Mouse (Mus musculus): ENCODE results near the gene Zkscan5. TPM values are rescaled to one million over a fixed set of nuclear protein-coding genes. Genes with fewer than 3 reads are reported as not detected.
"Not testable (repeated sequence)": the region's sequence is repeated elsewhere in the genome, so short reads cannot be mapped to it uniquely, and the experiment has no call there.

The Zkscan5 gene
- polyA plus RNA-seq, 1 experiment from 2014 or later = 12.5 TPM

DNA sequence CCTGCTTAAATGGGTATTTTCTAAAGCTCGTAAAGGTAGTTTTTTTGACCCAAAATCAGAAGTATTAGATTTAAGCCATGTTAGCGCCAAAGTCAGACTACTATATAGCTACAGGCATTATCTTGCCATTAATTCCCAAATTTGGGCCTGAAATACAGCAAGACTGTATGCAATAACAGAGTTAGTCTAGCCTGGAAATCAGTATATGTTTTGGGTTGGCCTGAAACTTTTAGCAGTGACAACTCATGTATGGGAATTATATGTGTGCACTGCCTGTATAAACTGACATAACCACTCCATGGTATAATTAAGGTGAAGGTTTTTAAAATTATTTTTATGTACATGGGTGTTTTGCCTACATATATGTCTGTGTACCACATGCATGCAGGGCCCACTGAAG lies 12.4 kb upstream of the Zkscan5 start, which contains the start of gene Atp5j2:
Atp5j2 (minus strand) TSS at position 101 of the 400 bp plus-strand sequence.
- no peak for ATAC-seq (ENCODE audit: low FRiP score)
- Histone ChIP-seq H3K9me3 (replicated peaks) (no peaks in the 10 kb centered on the region), H3K4me3 (replicated peaks) (peak within 1 kb of the TSS; percentile 91), H3K27ac (replicated peaks) (peak within 1 kb of the TSS; percentile 89), H3K4me2 (peak within 1 kb of the TSS; percentile 61), H3K36me3 (peaks cover 44% of the 10 kb centered on the region), H3K9ac (replicated peaks) (peak within 1 kb of the TSS; percentile 92), H3K27me3 (replicated peaks) (no peaks in the 10 kb centered on the region), H3K4me1 (peaks cover 28% of the 10 kb centered on the region)
- 95% methylated on average over 2 of the region's 2 CpGs for WGBS

- H3K4me1 ChIP-seq = peaks cover 21% of the 10 kb centered on the region
- H3K9me3 ChIP-seq (replicated peaks) = no peaks in the 10 kb centered on the region
- H3K36me3 ChIP-seq = peaks cover 27% of the 10 kb centered on the region
- H3K4me2 ChIP-seq = peak overlapping the region; percentile 97
- H3K27ac ChIP-seq (replicated peaks) = no peak overlapping the region
- no peak overlapping the region for H3K9ac ChIP-seq (replicated peaks)
- no peaks in the 10 kb centered on the region for H3K27me3 ChIP-seq (replicated peaks)
- peak overlapping the region; percentile 77; the same call in 1 of the 2 replicates for H3K4me3 ChIP-seq (replicated peaks)
- no peak for ATAC-seq (ENCODE audit: low FRiP score)
- 77% methylated on average over 7 of the region's 7 CpGs for WGBS
These were observed 4.0 kb upstream of the Zkscan5 start for GRCm38 (mm10) chr5:145200387-145200786.

GRCm38 (mm10) chr5:145201321-145201991 lies 2.9 kb upstream of the Zkscan5 start, which contains the start of gene Zkscan14:
Zkscan14 (minus strand) TSS chr5:145201868.
- H3K4me3 ChIP-seq (replicated peaks) = peak within 1 kb of the TSS; percentile 77
- H3K27me3 ChIP-seq (replicated peaks) = no peaks in the 10 kb centered on the region
- peak; percentile 10; the same call in 1 of the 2 replicates for ATAC-seq (ENCODE audit: low FRiP score)
- H3K27ac ChIP-seq (replicated peaks) = peak within 1 kb of the TSS; percentile 75
- peak within 1 kb of the TSS; percentile 97 for H3K4me2 ChIP-seq
- peaks cover 29% of the 10 kb centered on the region for H3K4me1 ChIP-seq
- 1% methylated on average over 37 of the region's 37 CpGs for WGBS
- peaks cover 17% of the 10 kb centered on the region for H3K36me3 ChIP-seq
- H3K9me3 ChIP-seq (replicated peaks) = no peaks in the 10 kb centered on the region
- peak within 1 kb of the TSS; percentile 75 for H3K9ac ChIP-seq (replicated peaks)

- H3K4me2 ChIP-seq = no peak overlapping the region
- H3K27me3 ChIP-seq (replicated peaks) = no peaks in the 10 kb centered on the region
- H3K4me1 ChIP-seq = peaks cover 29% of the 10 kb centered on the region
- H3K27ac ChIP-seq (replicated peaks) = no peak overlapping the region
- no peak for ATAC-seq (ENCODE audit: low FRiP score)
- 52% methylated on average over 3 of the region's 3 CpGs for WGBS
- peaks cover 12% of the 10 kb centered on the region for H3K36me3 ChIP-seq
- no peak overlapping the region for H3K4me3 ChIP-seq (replicated peaks)
- H3K9ac ChIP-seq (replicated peaks) = no peak overlapping the region
- H3K9me3 ChIP-seq (replicated peaks) = no peaks in the 10 kb centered on the region
These were observed 1.9 kb upstream of the Zkscan5 start for GRCm38 (mm10) chr5:145202446-145202845.

DNA sequence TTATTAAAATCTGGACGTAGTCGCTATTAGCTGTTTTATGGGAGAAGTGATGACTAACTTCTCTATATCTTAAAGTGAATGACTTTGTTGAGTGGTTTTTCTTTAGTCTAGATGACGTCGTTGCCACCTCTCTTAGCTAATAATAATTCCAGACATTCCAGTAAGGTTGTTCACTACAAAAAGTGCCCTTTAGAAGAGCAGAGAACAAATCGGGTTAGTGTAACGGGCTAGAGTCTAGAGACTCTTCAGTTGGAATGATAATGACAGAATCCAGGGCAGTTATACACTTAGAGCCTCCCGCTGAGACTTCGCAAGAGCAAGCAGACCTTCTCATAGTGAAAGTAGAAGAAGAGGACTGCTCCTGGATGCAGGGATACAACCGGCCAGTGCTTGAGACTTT lies 679 bp downstream of the Zkscan5 start:
- peak overlapping the region; percentile 57 for H3K4me3 ChIP-seq (replicated peaks)
- peak overlapping the region; percentile 24 for H3K9ac ChIP-seq (replicated peaks)
- peak overlapping the region; percentile 71 for H3K4me2 ChIP-seq
- H3K27me3 ChIP-seq (replicated peaks) = no peaks in the 10 kb centered on the region
- ATAC-seq (ENCODE audit: low FRiP score) = no peak
- WGBS = 24% methylated on average over 9 of the region's 9 CpGs
- peaks cover 29% of the 10 kb centered on the region for H3K4me1 ChIP-seq
- H3K36me3 ChIP-seq = peaks cover 10% of the 10 kb centered on the region
- H3K27ac ChIP-seq (replicated peaks) = no peak overlapping the region
- H3K9me3 ChIP-seq (replicated peaks) = no peaks in the 10 kb centered on the region

GRCm38 (mm10) chr5:145207385-145207784 lies 3.0 kb downstream of the Zkscan5 start:
- Histone ChIP-seq H3K4me3 (replicated peaks) (no peak overlapping the region), H3K27me3 (replicated peaks) (no peaks in the 10 kb centered on the region), H3K36me3 (peaks cover 31% of the 10 kb centered on the region), H3K4me2 (no peak overlapping the region), H3K9ac (replicated peaks) (no peak overlapping the region), H3K27ac (replicated peaks) (no peak overlapping the region), H3K4me1 (peaks cover 16% of the 10 kb centered on the region), H3K9me3 (replicated peaks) (no peaks in the 10 kb centered on the region)
- WGBS = 98% methylated on average over 6 of the region's 6 CpGs
- no peak for ATAC-seq (ENCODE audit: low FRiP score)

DNA sequence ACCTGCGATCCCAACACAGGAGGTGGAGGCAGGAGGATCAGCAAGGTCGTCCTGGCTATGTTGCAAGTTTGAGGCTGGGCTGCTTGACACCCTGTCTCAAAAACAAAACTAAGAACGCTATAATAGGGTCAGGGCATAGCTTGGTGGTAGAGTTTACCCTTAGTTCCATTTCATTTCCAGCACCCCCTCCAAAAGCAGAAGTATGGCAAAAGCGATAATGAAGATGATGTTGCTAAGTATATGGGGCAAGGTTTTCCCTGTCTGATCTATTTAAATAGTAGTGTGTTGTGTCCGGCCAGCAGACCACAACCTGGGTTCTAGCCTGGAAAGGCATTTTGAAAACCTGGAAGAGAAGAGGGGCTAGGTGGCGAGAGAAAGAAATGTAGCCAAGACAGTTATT lies 3.6 kb downstream of the Zkscan5 start:
- Histone ChIP-seq H3K36me3 (peaks cover 35% of the 10 kb centered on the region), H3K4me1 (peaks cover 16% of the 10 kb centered on the region), H3K4me3 (replicated peaks) (no peak overlapping the region), H3K4me2 (no peak overlapping the region), H3K27ac (replicated peaks) (no peak overlapping the region), H3K27me3 (replicated peaks) (no peaks in the 10 kb centered on the region), H3K9ac (replicated peaks) (no peak overlapping the region), H3K9me3 (replicated peaks) (no peaks in the 10 kb centered on the region)
- no peak for ATAC-seq (ENCODE audit: low FRiP score)
- WGBS = 88% methylated on average over 6 of the region's 6 CpGs

DNA sequence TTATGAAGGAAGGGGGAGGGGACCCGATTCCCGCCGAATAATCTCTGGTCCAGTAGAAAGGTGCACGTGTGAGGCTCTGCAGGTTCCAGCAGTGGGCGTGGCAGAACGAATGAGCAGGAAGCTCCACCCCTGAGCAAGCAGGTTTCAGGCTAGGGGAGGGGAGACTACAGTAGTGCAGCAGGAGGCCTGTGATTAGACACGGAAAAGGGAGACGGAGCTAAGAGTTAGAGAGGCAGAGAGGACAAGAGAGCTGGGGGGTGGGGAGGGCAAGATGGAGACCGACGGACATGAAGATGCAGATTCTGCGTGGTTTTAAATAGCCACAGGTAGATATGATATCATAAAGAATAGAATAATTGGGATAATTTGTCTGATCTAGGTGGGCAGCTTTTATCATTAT lies 4.0 kb downstream of the Zkscan5 start:
- H3K4me1 ChIP-seq = peaks cover 13% of the 10 kb centered on the region
- not testable (repeated sequence) for H3K9me3 ChIP-seq (replicated peaks); H3K9ac ChIP-seq (replicated peaks); H3K27ac ChIP-seq (replicated peaks); H3K27me3 ChIP-seq (replicated peaks); ATAC-seq (ENCODE audit: low FRiP score); H3K4me2 ChIP-seq; H3K4me3 ChIP-seq (replicated peaks)
- H3K36me3 ChIP-seq = peaks cover 40% of the 10 kb centered on the region
- 57% methylated on average over 11 of the region's 11 CpGs for WGBS

- Histone ChIP-seq H3K4me2 (no peak overlapping the region), H3K27ac (replicated peaks) (no peak overlapping the region), H3K36me3 (peaks cover 55% of the 10 kb centered on the region), H3K27me3 (replicated peaks) (no peaks in the 10 kb centered on the region), H3K4me3 (replicated peaks) (no peak overlapping the region), H3K4me1 (no peaks in the 10 kb centered on the region), H3K9me3 (replicated peaks) (no peaks in the 10 kb centered on the region), H3K9ac (replicated peaks) (no peak overlapping the region)
- 99% methylated on average over 4 of the region's 4 CpGs for WGBS
- ATAC-seq (ENCODE audit: low FRiP score) = no peak
These were observed 7.0 kb downstream of the Zkscan5 start for GRCm38 (mm10) chr5:145211340-145211739.

GRCm38 (mm10) chr5:145212216-145212615 lies 7.9 kb downstream of the Zkscan5 start:
- ATAC-seq (ENCODE audit: low FRiP score) = no peak
- H3K27ac ChIP-seq (replicated peaks) = no peak overlapping the region
- H3K9ac ChIP-seq (replicated peaks) = no peak overlapping the region
- H3K9me3 ChIP-seq (replicated peaks) = no peaks in the 10 kb centered on the region
- no peak overlapping the region for H3K4me3 ChIP-seq (replicated peaks)
- peaks cover 55% of the 10 kb centered on the region for H3K36me3 ChIP-seq
- WGBS = 98% methylated on average over 4 of the region's 4 CpGs
- no peaks in the 10 kb centered on the region for H3K27me3 ChIP-seq (replicated peaks)
- H3K4me1 ChIP-seq = no peaks in the 10 kb centered on the region
- H3K4me2 ChIP-seq = no peak overlapping the region

- H3K36me3 ChIP-seq = peaks cover 56% of the 10 kb centered on the region
- H3K4me2 ChIP-seq = no peak overlapping the region
- no peak overlapping the region for H3K4me3 ChIP-seq (replicated peaks)
- H3K9ac ChIP-seq (replicated peaks) = no peak overlapping the region
- H3K4me1 ChIP-seq = no peaks in the 10 kb centered on the region
- 96% methylated on average over 3 of the region's 3 CpGs for WGBS
- H3K27me3 ChIP-seq (replicated peaks) = no peaks in the 10 kb centered on the region
- ATAC-seq (ENCODE audit: low FRiP score) = no peak
- H3K9me3 ChIP-seq (replicated peaks) = no peaks in the 10 kb centered on the region
- no peak overlapping the region for H3K27ac ChIP-seq (replicated peaks)
These were observed 9.1 kb downstream of the Zkscan5 start for GRCm38 (mm10) chr5:145213505-145213904.

DNA sequence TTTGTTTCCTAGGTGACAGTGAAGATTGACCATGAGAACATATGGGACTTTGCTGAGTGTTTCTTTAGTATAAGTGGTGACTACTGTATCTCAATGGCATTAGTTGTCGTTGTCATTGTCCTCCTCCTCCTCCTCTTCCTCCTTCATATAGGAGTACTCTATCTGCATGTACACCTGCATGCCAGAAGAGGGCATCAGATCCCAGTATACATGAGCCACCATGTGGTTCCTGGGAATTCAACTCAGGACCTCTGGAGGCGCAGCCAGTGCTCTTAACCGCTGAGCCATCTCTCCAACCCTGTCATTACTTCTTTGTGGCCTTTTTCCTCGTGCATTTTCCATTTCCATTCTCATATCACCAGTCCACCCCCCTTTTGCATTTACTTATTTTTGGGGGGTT lies 10.3 kb downstream of the Zkscan5 start:
- no peak for ATAC-seq (ENCODE audit: low FRiP score)
- no peaks in the 10 kb centered on the region for H3K9me3 ChIP-seq (replicated peaks)

More for the DNA sequence above, 10.3 kb downstream of the Zkscan5 start:
- no peaks in the 10 kb centered on the region for H3K4me1 ChIP-seq
- no peaks in the 10 kb centered on the region for H3K27me3 ChIP-seq (replicated peaks)
- no peak overlapping the region for H3K4me3 ChIP-seq (replicated peaks)
- peaks cover 63% of the 10 kb centered on the region for H3K36me3 ChIP-seq
- H3K9ac ChIP-seq (replicated peaks) = no peak overlapping the region
- no peak overlapping the region for H3K27ac ChIP-seq (replicated peaks)
- WGBS = 71% methylated on average over 4 of the region's 4 CpGs
- H3K4me2 ChIP-seq = no peak overlapping the region
